ENCODE assay signal across 8 mouse cellular contexts in genomic region chr3:129878405-129879021, GRCm38 (mm10). TPM values are rescaled to one million over a fixed set of nuclear protein-coding genes. Genes with fewer than 3 reads are reported as not detected.
DNase-seq lines count a peak whose midpoint lies in the region; ATAC-seq and TF ChIP-seq lines count a peak whose summit lies in the region.

Pla2g12a (plus strand) TSS chr3:129878606.

- WGBS in embryonic facial prominence, embryonic 15.5 days, result under 1% methylated on average over 64 of the region's 66 CpGs
- WGBS in limb, embryonic 12.5 days, result under 1% methylated on average over 62 of the region's 66 CpGs
- WGBS in midbrain, embryonic 14.5 days, result under 1% methylated on average over 66 of the region's 66 CpGs

- no peak for TF ChIP-seq POLR2A in bone marrow macrophage, adult 2 months (IDR thresholded peaks at IDR 0.05; ENCODE audit: borderline replicate concordance, low read depth, low read length)

- no peaks in the 10 kb centered on the region for H3K27me3 ChIP-seq in embryonic facial prominence, embryonic 15.5 days
- H3K27me3 ChIP-seq in limb, embryonic 12.5 days, result no peaks in the 10 kb centered on the region
- no peaks in the 10 kb centered on the region for H3K27me3 ChIP-seq in midbrain, embryonic 14.5 days (ENCODE audit: control insufficient read depth, insufficient read depth, low read length)

- H3K4me1 ChIP-seq in bone marrow macrophage, adult 2 months (ENCODE audit: control insufficient read depth, insufficient read depth, low read length), result peaks cover 3% of the 10 kb centered on the region
- peaks cover 12% of the 10 kb centered on the region for H3K4me1 ChIP-seq in embryonic facial prominence, embryonic 15.5 days
- 0 out of 2 replicates have a peak, but pooled peaks cover 10% of the 10 kb centered on the region for H3K4me1 ChIP-seq in limb, embryonic 12.5 days (replicated peaks)
- 0 out of 2 replicates have a peak, but pooled peaks cover 7% of the 10 kb centered on the region for H3K4me1 ChIP-seq in midbrain, embryonic 14.5 days (ENCODE audit: control insufficient read depth, insufficient read depth, low read length)

- no peak within 1 kb of the TSS for H3K27ac ChIP-seq in bone marrow macrophage, adult 2 months (ENCODE audit: insufficient read depth, low read depth, low read length)
- H3K27ac ChIP-seq in embryonic facial prominence, embryonic 15.5 days (replicated peaks), result 0 out of 2 replicates have a peak within 1 kb of the TSS, but pooled peaks have one; percentile 23
- peak within 1 kb of the TSS; percentile 64 for H3K27ac ChIP-seq in limb, embryonic 12.5 days
- peak within 1 kb of the TSS; percentile 90 for H3K27ac ChIP-seq in midbrain, embryonic 14.5 days (replicated peaks; ENCODE audit: low read depth, low read length)

- ATAC-seq in embryonic facial prominence, embryonic 15.5 days (ENCODE audit: insufficient number of reproducible peaks, low FRiP score, low TSS enrichment, low read depth), result peak; percentile 88
- ATAC-seq in limb, embryonic 12.5 days (ENCODE audit: insufficient number of reproducible peaks, insufficient read depth, low FRiP score, low TSS enrichment, low read depth), result peak; percentile 88
- ATAC-seq in midbrain, embryonic 14.5 days (ENCODE audit: low FRiP score, low TSS enrichment), result peak; percentile 93

- peak within 1 kb of the TSS; percentile 37 for H3K9ac ChIP-seq in embryonic facial prominence, embryonic 15.5 days
- H3K9ac ChIP-seq in limb, embryonic 12.5 days (replicated peaks), result peak within 1 kb of the TSS; percentile 72
- H3K9ac ChIP-seq in midbrain, embryonic 14.5 days (replicated peaks; ENCODE audit: low read length), result peak within 1 kb of the TSS; percentile 77

- H3K4me3 ChIP-seq in bone marrow macrophage, adult 2 months (ENCODE audit: insufficient read depth, low read length), result peak within 1 kb of the TSS; percentile 94
- peak within 1 kb of the TSS; percentile 63 for H3K4me3 ChIP-seq in embryonic facial prominence, embryonic 15.5 days (replicated peaks)
- peak within 1 kb of the TSS; percentile 75 for H3K4me3 ChIP-seq in limb, embryonic 12.5 days (replicated peaks)
- peak within 1 kb of the TSS; percentile 61 for H3K4me3 ChIP-seq in midbrain, embryonic 14.5 days (replicated peaks; ENCODE audit: low read depth, low read length)

- H3K4me2 ChIP-seq in embryonic facial prominence, embryonic 15.5 days (replicated peaks), result peak within 1 kb of the TSS; percentile 92
- peak within 1 kb of the TSS; percentile 92 for H3K4me2 ChIP-seq in limb, embryonic 12.5 days
- H3K4me2 ChIP-seq in midbrain, embryonic 14.5 days (ENCODE audit: low read length), result peak within 1 kb of the TSS; percentile 83

- no peak for TF ChIP-seq CTCF in bone marrow macrophage, adult 2 months (IDR thresholded peaks at IDR 0.05; ENCODE audit: low read depth, low read length)

- peak; percentile 91 for DNase-seq in A20 (ENCODE audit: low read depth, low spot score)
- DNase-seq in heart, adult 8-10 months (ENCODE audit: low spot score), result peak; percentile 86
- peak; percentile 82 to 86 for DNase-seq in kidney, adult 8-10 months
- peak; percentile 98 for DNase-seq in midbrain, embryonic 14.5 days
- peak; percentile 75 to 83 for DNase-seq in spleen, adult 18-20 months

- no peaks in the 10 kb centered on the region for H3K36me3 ChIP-seq in embryonic facial prominence, embryonic 15.5 days
- H3K36me3 ChIP-seq in limb, embryonic 12.5 days, result no peaks in the 10 kb centered on the region
- H3K36me3 ChIP-seq in midbrain, embryonic 14.5 days (ENCODE audit: control insufficient read depth, insufficient read depth, low read length), result no peaks in the 10 kb centered on the region

- H3K9me3 ChIP-seq in embryonic facial prominence, embryonic 15.5 days (replicated peaks), result no peaks in the 10 kb centered on the region
- no peaks in the 10 kb centered on the region for H3K9me3 ChIP-seq in limb, embryonic 12.5 days
- no peaks in the 10 kb centered on the region for H3K9me3 ChIP-seq in midbrain, embryonic 14.5 days (ENCODE audit: control insufficient read depth, low read length)

RNA-seq across cellular contexts. Expression of gene Pla2g12a, which starts in this region (rescaled TPM):
- polyA plus RNA-seq in bone marrow macrophage, adult 2 months (2012; ENCODE audit: insufficient read depth, insufficient read length, missing spikeins), result 8.8 and 11.8 TPM in 2 replicates
- 29.2 and 30.1 TPM in 2 replicates for polyA plus RNA-seq in embryonic facial prominence, embryonic 15.5 days (2015; fragmentation: Nextera tagmentation; extraction: Ambion mirVana)
- total RNA-seq in heart, adult 8-10 months (2022), result 10 to 100 TPM; 43.8 to 66.6 (median 45.6) TPM
- polyA plus RNA-seq in limb, embryonic 12.5 days (2016; fragmentation: Nextera tagmentation; extraction: Ambion mirVana), result 24.5 and 24.6 TPM in 2 replicates
- polyA plus RNA-seq in midbrain, embryonic 14.5 days (2014; fragmentation: Nextera tagmentation; extraction: Ambion mirVana), result 36.7 and 43.5 TPM in 2 replicates
